Mouse (Mus musculus): ENCODE measurements around the gene Snai1.

Snai1 gene

DNA sequence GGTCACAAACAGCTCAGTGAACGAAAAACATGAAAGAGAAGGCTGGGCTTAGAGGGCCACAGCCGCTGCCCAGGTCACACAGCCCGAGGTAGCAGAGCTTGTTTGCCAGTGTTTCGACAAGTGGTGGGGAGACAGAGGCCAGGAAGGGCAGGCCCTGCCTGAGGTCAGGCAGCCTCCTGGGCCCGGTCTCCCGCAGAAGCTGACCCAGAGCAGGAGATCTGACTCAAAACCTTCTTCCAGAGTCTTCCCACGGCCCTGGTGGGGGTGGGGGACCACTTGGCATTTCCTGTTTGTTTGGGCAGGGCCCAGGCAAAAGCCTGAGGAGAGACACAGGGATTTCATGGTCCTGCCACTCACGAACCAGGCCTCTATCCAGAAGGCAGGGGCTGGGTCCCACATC, 48.0 kb downstream of the Snai1 start:
- DNase-seq = no peak

DNA sequence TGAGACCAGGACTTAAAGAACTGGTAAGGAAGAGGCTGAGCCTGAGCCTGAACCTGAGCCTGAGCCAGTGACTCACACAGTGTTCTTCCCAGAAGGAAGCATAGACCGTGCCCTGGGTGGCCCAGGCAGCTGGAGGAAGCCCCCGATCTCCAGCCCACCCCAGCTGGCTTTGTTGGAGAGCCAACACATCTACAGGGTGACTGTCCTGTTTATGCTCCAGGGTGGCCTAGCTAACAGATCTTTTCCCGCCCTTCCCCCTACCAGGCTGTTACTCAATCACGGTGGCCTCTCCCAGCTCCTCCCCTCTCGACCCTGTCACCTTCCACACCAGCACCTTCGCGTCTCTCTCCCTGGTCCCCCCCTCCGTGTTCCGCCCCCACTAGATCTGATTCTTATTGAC, 49.0 kb downstream of the Snai1 start:
- DNase-seq = no peak

DNA sequence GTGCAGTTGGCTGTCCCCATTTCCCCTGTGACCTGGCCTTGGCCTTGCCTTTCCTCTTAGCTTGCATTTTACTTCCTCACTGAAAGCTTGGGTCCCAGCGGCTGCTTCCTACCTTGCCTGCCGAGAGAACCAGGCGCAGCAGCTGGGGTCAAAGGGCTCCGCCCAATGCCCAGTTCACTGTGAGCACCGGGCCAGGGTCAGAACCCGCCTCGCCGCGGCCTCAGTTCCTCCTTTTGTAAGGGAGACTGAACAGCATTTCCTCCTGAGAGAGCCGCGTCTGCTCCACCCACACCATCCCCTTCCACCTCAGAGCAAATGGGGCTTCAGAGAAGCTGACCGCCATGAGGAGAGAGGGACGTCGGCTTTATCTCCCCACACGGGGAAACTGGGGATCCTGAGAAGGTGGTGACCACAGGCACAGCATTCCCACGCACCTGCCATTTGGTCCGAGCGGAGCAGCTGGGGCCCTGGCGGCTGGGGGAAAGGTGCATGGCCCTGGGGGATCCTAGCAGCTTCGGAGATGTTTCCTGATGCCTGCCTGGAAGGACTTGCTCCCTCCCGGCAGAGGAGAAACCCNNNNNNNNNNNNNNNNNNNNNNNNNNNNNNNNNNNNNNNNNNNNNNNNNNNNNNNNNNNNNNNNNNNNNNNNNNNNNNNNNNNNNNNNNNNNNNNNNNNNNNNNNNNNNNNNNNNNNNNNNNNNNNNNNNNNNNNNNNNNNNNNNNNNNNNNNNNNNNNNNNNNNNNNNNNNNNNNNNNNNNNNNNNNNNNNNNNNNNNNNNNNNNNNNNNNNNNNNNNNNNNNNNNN, 51.0 kb downstream of the Snai1 start:
- DNase-seq = peak; percentile 58 to 65

Measured in thymus, postnatal 36 days (tissue).